Mouse (Mus musculus): ENCODE measurements around the gene Trpd52l3. TPM values are rescaled to one million over a fixed set of nuclear protein-coding genes. Genes with fewer than 3 reads are reported as not detected.

The Trpd52l3 gene
- polyA plus RNA-seq, 1 experiment: not detected

- Histone ChIP-seq H3K4me3 (ENCODE audit: insufficient read depth, low read depth, low read length) (no peak overlapping the region), H3K27ac (ENCODE audit: insufficient read depth, low read depth, low read length) (no peak overlapping the region), H3K4me1 (ENCODE audit: control insufficient read depth, insufficient read depth, low read length) (no peaks in the 10 kb centered on the region)
- 77% methylated on average over 8 of the region's 8 CpGs for WGBS
- TF ChIP-seq POLR2A (IDR thresholded peaks at IDR 0.05; ENCODE audit: insufficient read depth, low read depth, low read length) (no peak), CTCF (IDR thresholded peaks at IDR 0.05; ENCODE audit: insufficient read depth, low read depth, low read length) (no peak)
Observed at GRCm38 (mm10) chr19:29979452-29980089, 24.0 kb upstream of the Trpd52l3 start.

- TF ChIP-seq CTCF (IDR thresholded peaks at IDR 0.05; ENCODE audit: insufficient read depth, low read depth, low read length) (no peak), POLR2A (IDR thresholded peaks at IDR 0.05; ENCODE audit: insufficient read depth, low read depth, low read length) (no peak)
- Histone ChIP-seq H3K4me3 (ENCODE audit: insufficient read depth, low read depth, low read length) (no peak overlapping the region), H3K4me1 (ENCODE audit: control insufficient read depth, insufficient read depth, low read length) (no peaks in the 10 kb centered on the region), H3K27ac (ENCODE audit: insufficient read depth, low read depth, low read length) (no peak overlapping the region)
- WGBS: 89% methylated on average over 16 of the region's 16 CpGs
Observed at GRCm38 (mm10) chr19:29984208-29985005, 19.2 kb upstream of the Trpd52l3 start.

GRCm38 (mm10) chr19:29986464-29987091 lies 17.0 kb upstream of the Trpd52l3 start:
- H3K4me3 ChIP-seq (ENCODE audit: insufficient read depth, low read depth, low read length): no peak overlapping the region
- no peaks in the 10 kb centered on the region for H3K4me1 ChIP-seq (ENCODE audit: control insufficient read depth, insufficient read depth, low read length)
- peak overlapping the region; percentile 60 for H3K27ac ChIP-seq (ENCODE audit: insufficient read depth, low read depth, low read length)
- 50% methylated on average over 12 of the region's 12 CpGs for WGBS
- TF ChIP-seq POLR2A (IDR thresholded peaks at IDR 0.05; ENCODE audit: insufficient read depth, low read depth, low read length): no peak
- no peak for TF ChIP-seq CTCF (IDR thresholded peaks at IDR 0.05; ENCODE audit: insufficient read depth, low read depth, low read length)

GRCm38 (mm10) chr19:30000406-30001365 lies 2.9 kb upstream of the Trpd52l3 start:
- WGBS: 34% methylated on average over 12 of the region's 12 CpGs
- TF ChIP-seq CTCF (IDR thresholded peaks at IDR 0.05; ENCODE audit: insufficient read depth, low read depth, low read length) (no peak), POLR2A (IDR thresholded peaks at IDR 0.05; ENCODE audit: insufficient read depth, low read depth, low read length) (no peak)
- H3K4me3 ChIP-seq (ENCODE audit: insufficient read depth, low read depth, low read length): no peak overlapping the region
- no peak overlapping the region for H3K27ac ChIP-seq (ENCODE audit: insufficient read depth, low read depth, low read length)
- H3K4me1 ChIP-seq (ENCODE audit: control insufficient read depth, insufficient read depth, low read length): peaks cover 2% of the 10 kb centered on the region; the same call in 1 of the 2 replicates

GRCm38 (mm10) chr19:30001550-30001949 lies 2.0 kb upstream of the Trpd52l3 start:
- Histone ChIP-seq H3K27ac (ENCODE audit: insufficient read depth, low read depth, low read length) (no peak overlapping the region), H3K4me3 (ENCODE audit: insufficient read depth, low read depth, low read length) (no peak overlapping the region), H3K4me1 (ENCODE audit: control insufficient read depth, insufficient read depth, low read length) (peaks cover 2% of the 10 kb centered on the region; the same call in 1 of the 2 replicates)
- TF ChIP-seq POLR2A (IDR thresholded peaks at IDR 0.05; ENCODE audit: insufficient read depth, low read depth, low read length): no peak
- TF ChIP-seq CTCF (IDR thresholded peaks at IDR 0.05; ENCODE audit: insufficient read depth, low read depth, low read length): no peak
- WGBS: 86% methylated on average over 6 of the region's 6 CpGs

GRCm38 (mm10) chr19:30006371-30006770 lies 2.8 kb downstream of the Trpd52l3 start:
- Histone ChIP-seq H3K4me3 (ENCODE audit: insufficient read depth, low read depth, low read length) (no peak overlapping the region), H3K27ac (ENCODE audit: insufficient read depth, low read depth, low read length) (no peak overlapping the region), H3K4me1 (ENCODE audit: control insufficient read depth, insufficient read depth, low read length) (no peaks in the 10 kb centered on the region)
- TF ChIP-seq CTCF (IDR thresholded peaks at IDR 0.05; ENCODE audit: insufficient read depth, low read depth, low read length) (no peak), POLR2A (IDR thresholded peaks at IDR 0.05; ENCODE audit: insufficient read depth, low read depth, low read length) (no peak)
- WGBS: 76% methylated on average over 3 of the region's 3 CpGs

- no peak for TF ChIP-seq CTCF (IDR thresholded peaks at IDR 0.05; ENCODE audit: insufficient read depth, low read depth, low read length)
- Histone ChIP-seq H3K27ac (ENCODE audit: insufficient read depth, low read depth, low read length) (no peak overlapping the region), H3K4me3 (ENCODE audit: insufficient read depth, low read depth, low read length) (no peak overlapping the region), H3K4me1 (ENCODE audit: control insufficient read depth, insufficient read depth, low read length) (peaks cover 2% of the 10 kb centered on the region; the same call in 1 of the 2 replicates)
- 77% methylated on average over 13 of the region's 13 CpGs for WGBS
Observed at GRCm38 (mm10) chr19:30010520-30011296, 7.1 kb downstream of the Trpd52l3 start.

- no peak overlapping the region for H3K27ac ChIP-seq (ENCODE audit: insufficient read depth, low read depth, low read length)
- whole genome bisulfite sequencing: 90% methylated on average over 3 of the region's 3 CpGs
Observed at GRCm38 (mm10) chr19:30014331-30014730, 10.7 kb downstream of the Trpd52l3 start.

More at GRCm38 (mm10) chr19:30014331-30014730, 10.7 kb downstream of the Trpd52l3 start:
- Histone ChIP-seq H3K4me3 (ENCODE audit: insufficient read depth, low read depth, low read length) (no peak overlapping the region), H3K4me1 (ENCODE audit: control insufficient read depth, insufficient read depth, low read length) (peaks cover 2% of the 10 kb centered on the region; the same call in 1 of the 2 replicates)
- TF ChIP-seq CTCF (IDR thresholded peaks at IDR 0.05; ENCODE audit: insufficient read depth, low read depth, low read length) (no peak), POLR2A (IDR thresholded peaks at IDR 0.05; ENCODE audit: insufficient read depth, low read depth, low read length) (no peak)
